Mouse (Mus musculus) lung, embryonic 16.5 days (tissue): ENCODE measurements around the gene Lipe. TPM values are rescaled to one million over a fixed set of nuclear protein-coding genes. Genes with fewer than 3 reads are reported as not detected.

Experiments
- ATAC-seq: fragments of 200-750 bp; cut with Nextera tagmentation; 2 replicates; pipeline ENCODE4 v1.8.0; 2017; ENCODE audit warnings: low read depth, mild to moderate bottlenecking, moderate library complexity
- H3K27ac ChIP-seq: fragments of 300-500 bp; sonication (generic); 2 replicates; pipeline ENCODE4 v1.5.1; 2014; ENCODE audit warnings: mild to moderate bottlenecking, control low read depth, low read length
- H3K27me3 ChIP-seq: fragments of 300-500 bp; sonication (generic); 2 replicates; pipeline ENCODE4 v1.6.1; 2014; ENCODE audit warnings: low read depth, low read length, mixed read lengths; ENCODE audit not compliant: control insufficient read depth, insufficient read depth
- H3K36me3 ChIP-seq: fragments of 300-500 bp; sonication (generic); 2 replicates; pipeline ENCODE4 v1.6.1; 2014; ENCODE audit warnings: low read length; ENCODE audit not compliant: control insufficient read depth, insufficient read depth
- H3K4me1 ChIP-seq: fragments of 300-500 bp; sonication (generic); replicated peaks from 2 replicates; pipeline ENCODE4 v1.6.1; 2014; ENCODE audit warnings: low read length, mixed read lengths; ENCODE audit not compliant: control insufficient read depth, insufficient read depth
- H3K4me2 ChIP-seq: fragments of 300-500 bp; sonication (generic); 2 replicates; pipeline ENCODE4 v1.6.1; 2014; ENCODE audit warnings: low read depth, low read length, control low read depth
- H3K4me3 ChIP-seq: fragments of 300-500 bp; sonication (generic); 2 replicates; pipeline ENCODE4 v1.5.1; 2014; ENCODE audit warnings: mild to moderate bottlenecking, low read length, control low read depth
- H3K9ac ChIP-seq: fragments of 300-500 bp; sonication (generic); 2 replicates; pipeline ENCODE4 v1.6.1; 2014; ENCODE audit warnings: low read length, control low read depth
- H3K9me3 ChIP-seq: fragments of 300-500 bp; sonication (generic); 2 replicates; pipeline ENCODE4 v1.6.1; 2016; ENCODE audit warnings: low read length; ENCODE audit not compliant: control insufficient read depth
- WGBS: fragments of 180-500 bp; shearing (Covaris S2); extraction: QIAGEN DNeasy Blood & Tissue Kit; methylation state at CpG from one replicate; pipeline ENCODE4 v1.1.7; 2014; 5-methylcytosine and 5-hydroxymethylcytosine counted together
- polyA plus RNA-seq: library from polyadenylated mRNA; unstranded; fragments of >200 nt; fragmentation: Nextera tagmentation; extraction: Ambion mirVana; gene quantifications from 2 replicates; pipeline ENCODE4 v1.2.1, GENCODE M21; 2015

The Lipe gene
- polyA plus RNA-seq, 1 experiment from 2014 or later, result 11.4 TPM

DNA sequence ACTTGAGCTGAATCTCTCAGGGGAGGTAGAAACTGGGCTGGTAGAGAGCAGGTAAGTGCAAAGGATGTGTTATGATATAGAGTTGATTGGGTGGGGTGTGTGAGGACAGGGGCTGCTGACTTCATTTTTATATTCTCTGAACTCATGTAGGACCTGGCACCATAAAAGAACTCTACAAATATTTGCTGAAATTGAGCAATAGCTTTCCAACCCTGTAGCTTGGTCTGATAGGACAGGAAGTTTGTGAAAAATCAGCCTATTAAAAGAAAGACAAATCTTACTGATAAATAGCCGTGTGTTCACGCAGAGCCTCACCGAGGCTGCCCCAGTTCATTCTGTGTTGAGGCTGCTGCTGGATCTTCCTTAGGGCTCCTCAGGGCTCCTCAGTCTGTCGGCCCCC is 21.4 kb upstream of the Lipe start:
- Histone ChIP-seq H3K4me1 (no peaks in the 10 kb centered on the region; the same call in 1 of the 2 replicates), H3K4me2 (no peak overlapping the region), H3K27ac (no peak overlapping the region), H3K27me3 (0 out of 2 replicates have a peak, but pooled peaks cover 2% of the 10 kb centered on the region), H3K36me3 (no peaks in the 10 kb centered on the region), H3K9ac (no peak overlapping the region), H3K4me3 (no peak overlapping the region), H3K9me3 (no peaks in the 10 kb centered on the region)
- 49% methylated on average over 4 of the region's 4 CpGs for WGBS
- ATAC-seq, result no peak

DNA sequence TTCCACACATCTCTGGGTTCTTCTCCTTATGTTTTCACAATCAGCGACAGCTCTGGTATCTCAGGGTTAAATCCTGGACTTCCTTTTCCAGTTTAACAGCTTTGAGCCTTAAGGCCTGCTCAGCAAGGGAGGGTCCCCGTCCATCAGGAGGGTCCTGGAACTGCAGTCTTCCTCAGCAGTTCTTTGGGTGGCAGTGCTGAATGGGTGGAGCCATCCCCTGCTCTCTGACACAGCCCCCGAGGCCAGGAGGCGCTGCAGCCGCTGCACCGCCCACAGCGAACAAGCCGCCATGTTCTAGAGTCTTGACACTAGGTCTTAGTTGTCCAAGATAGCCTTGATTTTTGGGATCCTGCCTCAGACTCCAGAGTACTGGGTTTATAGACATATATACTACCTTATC is 21.0 kb upstream of the Lipe start:
- Histone ChIP-seq H3K9ac (no peak overlapping the region), H3K4me1 (no peaks in the 10 kb centered on the region; the same call in 1 of the 2 replicates), H3K36me3 (no peaks in the 10 kb centered on the region), H3K27me3 (0 out of 2 replicates have a peak, but pooled peaks cover 2% of the 10 kb centered on the region), H3K4me3 (no peak overlapping the region), H3K4me2 (no peak overlapping the region), H3K27ac (no peak overlapping the region), H3K9me3 (no peaks in the 10 kb centered on the region)
- no peak for ATAC-seq
- 71% methylated on average over 8 of the region's 8 CpGs for WGBS

DNA sequence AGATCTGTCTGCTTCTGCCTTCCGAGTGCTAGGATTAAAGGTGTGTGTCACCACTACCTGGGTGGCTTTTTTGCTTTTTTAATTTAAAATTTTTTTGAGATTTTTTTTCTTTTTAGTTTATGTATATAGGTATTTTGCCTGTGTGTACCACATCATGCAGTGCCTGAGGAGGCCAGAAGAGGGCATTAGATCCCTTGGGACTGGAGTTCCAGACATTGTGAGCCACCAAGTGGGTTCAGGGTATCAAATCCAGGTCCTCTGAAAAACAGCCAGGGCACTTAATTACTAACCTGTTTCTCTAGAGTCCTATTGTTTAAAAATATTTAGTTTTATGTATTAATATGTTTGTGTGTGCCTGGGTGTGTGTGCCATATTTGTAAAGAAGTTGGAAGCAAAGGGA is 19.1 kb upstream of the Lipe start:
- no peak for ATAC-seq
- Histone ChIP-seq H3K9ac (no peak overlapping the region), H3K4me3 (no peak overlapping the region), H3K4me1 (no peaks in the 10 kb centered on the region; the same call in 1 of the 2 replicates), H3K4me2 (no peak overlapping the region), H3K36me3 (no peaks in the 10 kb centered on the region), H3K27me3 (no peaks in the 10 kb centered on the region), H3K9me3 (no peaks in the 10 kb centered on the region), H3K27ac (no peak overlapping the region)
- WGBS, result 79% methylated on average over 1 of the region's 1 CpGs

GRCm38 (mm10) chr7:25412833-25413441 is 14.4 kb upstream of the Lipe start, which contains the start of gene Cxcl17:
Cxcl17 (minus strand) TSS chr7:25412886.
- WGBS, result 35% methylated on average over 7 of the region's 7 CpGs
- Histone ChIP-seq H3K4me1 (no peaks in the 10 kb centered on the region), H3K27ac (no peak within 1 kb of the TSS), H3K36me3 (no peaks in the 10 kb centered on the region), H3K9ac (no peak within 1 kb of the TSS), H3K9me3 (no peaks in the 10 kb centered on the region), H3K4me3 (no peak within 1 kb of the TSS), H3K27me3 (no peaks in the 10 kb centered on the region), H3K4me2 (no peak within 1 kb of the TSS)
- peak; percentile 47; the same call in 1 of the 2 replicates for ATAC-seq

GRCm38 (mm10) chr7:25411861-25412260 is 13.4 kb upstream of the Lipe start:
- H3K27ac ChIP-seq, result no peak overlapping the region
- no peak for ATAC-seq
- 78% methylated on average over 3 of the region's 3 CpGs for WGBS

GRCm38 (mm10) chr7:25410969-25411615 is 12.6 kb upstream of the Lipe start:
- Histone ChIP-seq H3K4me2 (no peak overlapping the region), H3K4me1 (no peaks in the 10 kb centered on the region), H3K36me3 (no peaks in the 10 kb centered on the region), H3K9me3 (no peaks in the 10 kb centered on the region), H3K27me3 (no peaks in the 10 kb centered on the region), H3K4me3 (no peak overlapping the region), H3K9ac (no peak overlapping the region), H3K27ac (no peak overlapping the region)
- ATAC-seq, result no peak
- WGBS, result 52% methylated on average over 1 of the region's 1 CpGs

More at GRCm38 (mm10) chr7:25411861-25412260, 13.4 kb upstream of the Lipe start:
- H3K9ac ChIP-seq, result no peak overlapping the region
- no peaks in the 10 kb centered on the region for H3K4me1 ChIP-seq
- no peak overlapping the region for H3K4me2 ChIP-seq
- no peaks in the 10 kb centered on the region for H3K27me3 ChIP-seq
- H3K4me3 ChIP-seq, result no peak overlapping the region
- H3K36me3 ChIP-seq, result no peaks in the 10 kb centered on the region
- H3K9me3 ChIP-seq, result no peaks in the 10 kb centered on the region

GRCm38 (mm10) chr7:25409114-25409760 is 10.7 kb upstream of the Lipe start:
- Histone ChIP-seq H3K9me3 (no peaks in the 10 kb centered on the region), H3K36me3 (no peaks in the 10 kb centered on the region), H3K4me1 (no peaks in the 10 kb centered on the region), H3K4me2 (no peak overlapping the region), H3K27ac (no peak overlapping the region), H3K9ac (no peak overlapping the region), H3K4me3 (no peak overlapping the region), H3K27me3 (no peaks in the 10 kb centered on the region)
- 45% methylated on average over 4 of the region's 4 CpGs for WGBS
- ATAC-seq, result no peak

- Histone ChIP-seq H3K36me3 (no peaks in the 10 kb centered on the region), H3K9ac (no peak overlapping the region), H3K27ac (no peak overlapping the region), H3K4me2 (no peak overlapping the region), H3K4me3 (no peak overlapping the region), H3K9me3 (no peaks in the 10 kb centered on the region), H3K27me3 (no peaks in the 10 kb centered on the region), H3K4me1 (no peaks in the 10 kb centered on the region)
- ATAC-seq, result no peak
- WGBS, result 61% methylated on average over 7 of the region's 7 CpGs
These were observed 8.0 kb upstream of the Lipe start for GRCm38 (mm10) chr7:25406468-25406867.

GRCm38 (mm10) chr7:25402671-25403101 is 4.2 kb upstream of the Lipe start:
- H3K4me3 ChIP-seq, result no peak overlapping the region
- no peaks in the 10 kb centered on the region for H3K36me3 ChIP-seq
- no peaks in the 10 kb centered on the region for H3K27me3 ChIP-seq
- WGBS, result 2% methylated on average over 2 of the region's 2 CpGs
- no peak overlapping the region for H3K9ac ChIP-seq
- H3K4me1 ChIP-seq, result no peaks in the 10 kb centered on the region
- ATAC-seq, result 0 out of 2 replicates have a peak, but pooled peaks have one; percentile 26
- no peak overlapping the region for H3K4me2 ChIP-seq
- no peak overlapping the region for H3K27ac ChIP-seq
- no peaks in the 10 kb centered on the region for H3K9me3 ChIP-seq
